Mouse (Mus musculus) bone marrow, adult 2 months (tissue): ENCODE measurements around the gene Prr15l.

Experiments
- CTCF ChIP-seq: fragments of 200-500 bp; IDR thresholded peaks from 2 replicates; pipeline ENCODE4 v1.5.1; 2011; ENCODE audit warnings: low read length, control low read depth; ENCODE audit not compliant: control insufficient read depth, insufficient read depth
- POLR2A ChIP-seq: fragments of 200-500 bp; IDR thresholded peaks from 2 replicates; pipeline ENCODE4 v1.6.1; 2011; ENCODE audit warnings: low read depth, mild to moderate bottlenecking, control low read depth, low read length, borderline replicate concordance; ENCODE audit not compliant: control insufficient read depth

- TF ChIP-seq POLR2A (no peak), CTCF (no peak)
These were observed 28.2 kb upstream of the Prr15l start for GRCm38 (mm10) chr11:96899449-96900306.
